Mouse (Mus musculus) thymus, postnatal 0 days (tissue): ENCODE measurements at regions not wholly inside any gene's neighbourhood (a gene's known extent, or its start where the extent isn't known, plus 50 kb on each side); places are given as distances from the start of the nearest gene placed in this dataset.

ENCODE experiments used
- DNase-seq: peaks from one replicate; pipeline ENCODE4 v3.0.0-alpha.2; 2015; ENCODE audit warnings: low spot score

- DNase-seq: no peak
Observed at GRCm38 (mm10) chr8:10931266-10931665, 77.0 kb downstream of the Irs2 start.

DNA sequence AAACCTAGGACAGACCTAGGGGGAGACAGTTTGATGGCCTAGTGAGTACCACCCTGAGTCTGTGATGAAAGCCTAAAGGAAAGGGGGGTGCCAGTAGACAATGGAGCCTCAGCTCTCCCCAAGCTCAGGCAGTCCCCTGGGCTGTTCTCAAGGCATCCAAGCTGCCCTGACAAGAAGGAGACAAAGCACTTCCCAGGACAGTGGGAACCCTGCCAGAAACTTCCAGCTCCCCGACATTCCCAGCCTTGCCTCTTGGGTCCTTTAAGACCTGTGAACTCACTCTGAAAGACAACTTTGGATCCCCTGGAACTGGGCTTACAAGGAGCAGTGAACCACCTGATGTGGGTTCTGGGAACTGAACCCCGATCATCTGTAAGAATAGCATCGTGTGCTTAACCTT lies 79.4 kb downstream of the Irs2 start:
- no peak for DNase-seq

DNA sequence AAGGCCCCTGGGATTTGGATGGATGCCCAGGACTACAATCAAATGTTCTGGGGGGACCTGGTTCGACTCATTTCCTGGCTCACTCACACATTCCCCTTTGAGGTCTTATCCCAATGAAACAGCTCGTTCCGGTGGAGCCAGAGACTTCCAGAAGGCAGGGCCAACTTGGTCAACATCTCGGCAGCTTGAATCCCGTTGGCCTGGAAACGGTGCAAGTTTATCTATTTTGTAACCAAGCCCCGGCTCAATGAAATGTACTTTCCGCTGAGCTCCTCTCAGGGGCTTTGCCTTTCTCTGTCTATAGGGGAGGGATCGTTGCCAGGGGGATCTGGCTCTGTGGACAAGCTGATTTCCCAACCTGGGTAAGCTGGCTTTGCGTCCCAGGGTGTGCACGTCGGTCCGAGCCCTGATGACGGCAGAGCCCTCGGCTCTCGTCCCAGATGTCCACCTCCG lies 79.9 kb downstream of the Irs2 start:
- DNase-seq: no peak

GRCm38 (mm10) chr8:10927187-10927586 lies 81.1 kb downstream of the Irs2 start:
- no peak for DNase-seq

GRCm38 (mm10) chr8:10926518-10926915 lies 81.7 kb downstream of the Irs2 start:
- DNase-seq: no peak

DNA sequence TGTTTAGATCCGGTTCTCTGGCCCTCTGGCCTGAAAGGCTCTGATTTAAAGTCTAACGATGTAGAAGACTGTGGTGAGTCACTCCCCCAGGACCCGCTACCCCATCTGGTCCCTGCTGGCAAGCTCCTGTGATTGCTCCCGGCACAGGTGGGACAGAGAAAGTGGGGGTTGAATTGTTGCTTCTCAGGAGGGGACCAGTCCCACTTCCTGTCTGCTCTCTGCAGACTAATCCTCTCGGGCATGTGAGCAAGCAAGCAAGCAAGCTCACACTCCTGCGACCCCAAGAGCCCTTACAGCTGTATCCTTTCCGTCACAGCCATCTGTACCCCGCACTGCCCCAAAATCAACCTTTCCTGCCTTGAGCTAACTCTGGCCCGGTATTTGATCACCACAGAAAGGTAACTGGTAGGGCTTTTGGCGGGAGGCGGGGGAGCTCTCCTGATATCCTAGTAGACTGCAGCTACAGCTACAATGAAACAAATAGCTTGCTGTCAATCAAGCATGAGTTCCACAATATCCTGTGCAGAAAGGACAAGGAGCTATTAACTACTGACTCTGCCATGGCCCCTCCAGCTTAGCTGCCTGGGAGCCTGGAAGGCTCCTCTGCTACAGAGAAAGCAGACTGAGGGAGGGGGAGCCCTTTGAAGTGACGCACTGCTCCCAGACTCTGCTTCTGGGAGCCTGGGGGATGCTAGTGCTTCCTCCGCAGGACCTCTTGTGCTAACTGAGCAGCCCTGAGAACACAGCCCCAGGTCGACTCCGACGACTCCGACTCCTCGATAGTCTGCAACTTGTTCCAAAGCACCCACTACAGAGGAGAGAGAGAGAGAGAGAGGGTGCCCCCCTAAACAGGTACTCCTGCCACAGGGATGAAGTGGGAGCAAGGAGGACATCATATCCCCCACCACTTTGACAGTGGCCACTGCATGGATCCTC lies 82.4 kb downstream of the Irs2 start:
- DNase-seq: peak; percentile 74

GRCm38 (mm10) chr8:10924526-10925199 lies 83.6 kb downstream of the Irs2 start:
- DNase-seq: no peak

GRCm38 (mm10) chr8:10924001-10924490 lies 84.2 kb downstream of the Irs2 start:
- DNase-seq: no peak

DNA sequence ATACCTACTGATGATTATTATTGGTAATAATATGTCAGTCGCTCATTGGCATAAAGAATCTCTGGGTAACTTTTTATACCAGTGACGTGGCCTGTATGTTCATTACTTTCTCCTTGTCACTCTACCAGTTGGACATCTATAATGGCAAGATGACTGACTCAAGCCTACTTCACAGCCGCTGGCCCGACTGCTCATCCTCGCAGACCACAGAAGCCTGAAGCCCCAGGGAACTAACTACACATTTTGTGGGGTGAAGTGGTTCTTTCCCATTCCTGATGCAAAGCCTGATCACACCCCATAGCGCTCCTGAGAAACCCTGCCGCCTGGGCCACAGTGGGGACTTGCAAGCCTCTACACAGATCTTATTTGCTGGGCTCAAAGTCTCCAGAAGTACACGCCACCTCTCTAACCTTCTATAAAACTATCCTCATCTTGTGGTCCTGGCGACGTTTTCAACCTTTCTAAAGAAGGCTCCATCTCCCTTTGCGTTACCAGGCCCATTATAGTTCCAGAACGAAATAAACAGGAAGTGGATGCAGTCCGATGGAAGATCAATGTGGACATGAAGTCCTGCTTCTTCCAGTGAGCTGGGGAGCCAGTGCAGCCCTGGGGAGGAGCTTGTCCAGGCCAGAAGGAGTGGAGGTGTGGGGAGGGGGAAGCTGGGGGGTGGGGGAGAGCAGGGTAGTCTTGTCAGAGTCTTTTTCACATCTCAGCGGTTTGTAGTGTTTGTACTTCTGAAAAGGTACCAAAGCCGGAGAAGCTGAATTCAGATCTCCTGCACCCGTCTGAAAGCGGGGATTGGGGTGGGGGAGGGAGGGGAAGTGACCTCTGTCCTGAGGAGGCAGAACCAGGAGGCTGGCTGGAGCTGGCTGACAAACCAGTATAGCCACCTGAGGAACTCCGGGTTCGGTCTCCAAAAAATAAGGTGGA lies 84.9 kb downstream of the Irs2 start:
- DNase-seq: no peak

GRCm38 (mm10) chr8:10922209-10923030 lies 85.8 kb downstream of the Irs2 start:
- DNase-seq: no peak

DNA sequence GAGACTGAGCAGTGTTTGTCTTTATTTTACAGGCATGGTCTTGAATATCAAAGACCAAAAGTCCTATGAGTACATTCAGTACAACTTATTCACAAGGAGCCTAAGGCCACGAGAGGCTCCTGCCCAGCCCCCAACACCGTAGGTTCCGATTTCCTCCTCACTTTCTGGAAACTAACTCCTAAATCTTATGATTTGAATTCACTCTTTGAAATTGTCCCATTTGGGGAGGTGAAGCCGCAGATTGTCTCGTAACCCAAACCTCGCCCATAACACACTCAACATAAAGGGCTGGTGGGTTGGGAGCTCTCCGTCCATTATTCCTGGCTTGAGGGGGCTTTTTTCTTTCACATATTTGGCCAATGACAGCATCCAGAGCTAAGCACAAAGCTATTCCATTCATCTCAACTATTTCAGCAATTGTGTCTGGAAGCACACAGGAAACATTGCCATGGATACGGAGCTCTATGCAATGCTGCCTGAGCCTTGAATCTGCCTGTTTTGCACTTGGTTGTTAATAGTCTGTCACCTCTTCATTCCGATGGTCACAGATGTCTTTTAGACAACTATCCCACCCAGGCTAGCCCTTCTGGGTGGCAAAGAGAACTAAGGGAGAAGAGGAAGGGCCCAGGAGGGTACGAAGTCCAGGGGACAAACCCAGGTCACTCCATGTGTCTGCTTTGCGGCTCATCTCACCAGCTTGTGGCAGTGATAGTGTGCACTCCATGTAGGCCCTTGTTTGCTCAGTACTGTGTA lies 86.6 kb downstream of the Irs2 start:
- DNase-seq: no peak

DNA sequence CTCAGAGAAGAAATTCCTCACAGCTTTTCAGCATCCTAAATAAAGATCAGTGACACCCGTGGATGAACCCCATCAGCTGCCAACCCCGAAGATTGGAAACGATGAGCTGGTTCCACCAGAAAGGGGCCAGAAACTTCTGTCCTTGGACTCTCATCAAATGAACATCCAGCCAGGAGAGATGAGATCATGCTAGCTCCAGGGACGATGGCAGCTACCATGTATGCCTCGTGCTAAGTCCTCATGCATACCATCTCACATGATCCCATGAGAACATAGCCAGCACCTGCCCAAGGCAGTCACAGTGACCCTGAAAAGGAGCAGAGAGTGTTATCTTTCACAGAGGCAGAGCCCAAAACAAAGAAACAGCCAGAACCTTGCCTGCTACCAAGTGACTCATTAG lies 88.6 kb downstream of the Irs2 start:
- DNase-seq: no peak

GRCm38 (mm10) chr8:10918403-10919035 lies 89.7 kb downstream of the Irs2 start:
- no peak for DNase-seq

DNA sequence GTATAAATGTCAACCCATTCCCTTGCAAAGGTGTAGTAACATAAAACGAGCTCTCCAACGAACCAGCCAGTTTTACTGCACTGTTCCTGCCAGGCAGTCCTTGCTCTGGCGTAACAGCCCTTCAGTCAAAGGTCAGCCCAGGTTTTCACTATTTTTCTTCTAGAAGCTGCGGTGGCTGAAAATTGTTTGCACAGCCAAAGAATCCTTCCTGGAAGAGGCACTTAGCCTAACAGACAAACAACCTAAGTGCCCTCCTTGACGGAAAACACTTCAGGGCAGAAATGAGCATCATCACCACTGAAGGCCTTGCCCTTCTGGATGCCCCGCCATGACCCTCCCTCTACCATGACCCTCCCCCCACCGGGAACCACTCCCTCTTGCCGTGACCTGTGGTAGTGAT lies 93.6 kb downstream of the Irs2 start:
- no peak for DNase-seq

DNA sequence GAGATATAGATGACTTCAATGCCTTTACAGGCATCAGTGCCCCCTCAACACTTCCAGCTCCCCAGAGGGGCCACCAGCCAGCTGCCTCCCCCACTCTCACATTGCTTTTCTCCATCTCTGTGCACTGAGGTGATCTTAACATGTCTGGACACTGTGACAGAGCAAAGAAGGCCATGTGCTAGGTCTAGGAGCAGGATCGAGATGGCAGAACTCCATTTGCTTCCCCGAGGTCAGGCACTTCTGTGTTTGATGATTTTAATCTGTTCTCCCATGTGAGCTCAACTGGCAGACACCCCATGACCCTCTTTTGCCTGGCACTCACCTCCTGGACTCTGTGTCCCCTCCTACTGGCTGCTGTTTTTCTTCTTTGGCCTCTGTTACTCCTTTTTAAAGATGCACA lies 95.8 kb downstream of the Irs2 start:
- no peak for DNase-seq

GRCm38 (mm10) chr8:10911371-10911770 lies 96.9 kb downstream of the Irs2 start:
- no peak for DNase-seq

- no peak for DNase-seq
Observed at GRCm38 (mm10) chr8:10910954-10911353, 97.3 kb downstream of the Irs2 start.

DNA sequence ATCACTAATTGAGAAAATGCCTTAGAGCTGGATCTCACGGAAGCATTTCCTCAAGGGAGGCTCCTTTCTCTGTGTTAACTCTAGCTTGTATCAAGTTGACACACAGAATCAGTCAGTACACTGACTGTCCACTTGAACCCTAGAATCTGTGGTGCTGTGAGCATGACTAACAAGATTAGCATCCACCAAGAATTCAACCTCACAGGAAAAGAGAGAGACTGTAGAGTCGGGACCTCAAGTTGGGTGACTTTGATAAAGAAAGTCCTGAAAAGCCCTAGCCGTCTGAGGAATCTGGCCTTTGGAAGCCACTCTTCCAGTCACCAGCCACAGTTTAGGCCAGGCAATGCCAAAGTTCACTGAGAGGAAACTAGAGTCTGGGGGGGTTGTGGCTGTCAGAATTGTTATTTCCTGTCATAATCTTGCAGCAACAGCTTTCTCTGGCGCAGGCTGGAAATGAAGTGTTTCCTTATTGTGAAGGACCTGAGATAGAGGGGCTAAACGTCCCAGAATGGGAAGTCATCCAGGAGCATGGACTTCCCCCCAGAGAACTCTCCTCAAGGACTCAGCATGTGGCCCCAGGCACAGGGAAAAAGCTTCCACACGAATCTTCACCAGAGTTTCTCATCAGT lies 97.9 kb downstream of the Irs2 start:
- peak; percentile 35 for DNase-seq

- DNase-seq: no peak
Observed at GRCm38 (mm10) chr8:10909155-10909554, 99.1 kb downstream of the Irs2 start.
